Mouse (Mus musculus) embryonic fibroblast, embryonic 13.5 days (primary cell): ENCODE data around the gene Tmco4.

Experiments
- CTCF ChIP-seq: IDR thresholded peaks from 2 replicates; pipeline ENCODE4 v1.5.1; 2011; ENCODE audit warnings: mild to moderate bottlenecking, control low read depth, low read length, moderate library complexity, borderline replicate concordance; ENCODE audit not compliant: insufficient read depth
- POLR2A ChIP-seq: IDR thresholded peaks from 2 replicates; pipeline ENCODE4 v1.6.1; 2011; ENCODE audit warnings: low read depth, mild to moderate bottlenecking, control low read depth, low read length, moderate library complexity

DNA sequence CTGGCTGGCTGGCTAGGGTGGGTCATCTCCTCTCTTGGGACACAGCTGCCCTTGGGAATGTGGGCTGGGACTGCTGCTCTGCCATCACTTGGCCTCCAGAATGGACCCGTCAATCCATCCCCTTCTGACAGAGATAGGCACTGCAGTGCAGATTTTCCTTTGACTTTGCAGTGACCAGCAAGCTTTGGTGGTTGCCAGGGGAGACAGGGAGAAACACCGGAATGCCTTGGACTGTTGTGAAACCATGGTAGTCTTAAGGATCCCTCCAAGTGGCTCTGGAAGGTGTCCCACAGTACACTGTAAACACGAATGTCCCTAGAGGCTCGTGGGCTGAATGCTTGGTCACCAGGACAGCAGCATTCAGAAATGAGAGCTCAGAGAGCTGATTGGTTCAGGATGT is 33.2 kb upstream of the Tmco4 start:
- no peak for TF ChIP-seq POLR2A
- no peak for TF ChIP-seq CTCF
